In the genomic region with DNA sequence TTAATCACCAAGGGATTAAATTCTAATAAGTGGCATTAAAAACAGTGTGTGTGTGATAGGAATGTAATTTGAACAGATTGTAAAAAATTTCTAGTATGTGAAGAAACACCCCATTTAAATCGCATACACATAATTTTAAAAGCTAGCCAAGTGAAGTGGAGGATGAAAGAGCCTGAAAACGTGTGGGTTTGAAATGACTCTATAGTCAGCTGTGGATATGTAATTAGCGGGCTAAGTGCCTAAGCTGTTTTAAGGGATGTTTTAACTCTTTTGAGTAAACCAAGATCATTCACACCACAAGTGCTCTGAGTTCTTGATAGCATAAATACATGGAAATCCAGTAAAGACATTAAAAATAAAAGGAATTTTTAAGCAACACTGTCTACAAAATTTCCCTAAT, we compare ENCODE assay signal across 18 mouse cellular contexts.
"Had no signal": no experiment of that assay in that cellular context is flagged by ENCODE, and none has a peak within 500 bp of the region (broad histone marks: within the 10 kb centered on the region; RNA-seq: fewer than 3 reads in every experiment).

No protein-coding gene starts in this region.

- H3K27me3 ChIP-seq: liver, embryonic 13.5 days; midbrain, embryonic 15.5 days; neural tube, embryonic 12.5 days; neural tube, embryonic 15.5 days; stomach, embryonic 15.5 days had no signal

- H3K9ac ChIP-seq: liver, embryonic 13.5 days; midbrain, embryonic 15.5 days; neural tube, embryonic 12.5 days; neural tube, embryonic 15.5 days; stomach, embryonic 15.5 days had no signal

- H3K4me1 ChIP-seq: liver, embryonic 13.5 days; midbrain, embryonic 15.5 days; neural tube, embryonic 12.5 days; neural tube, embryonic 15.5 days; stomach, embryonic 15.5 days had no signal

- H3K27ac ChIP-seq: left cerebral cortex, adult 2 months; liver, embryonic 13.5 days; midbrain, embryonic 15.5 days; neural tube, embryonic 12.5 days; neural tube, embryonic 15.5 days; stomach, embryonic 15.5 days had no signal

- ATAC-seq: midbrain, embryonic 15.5 days had no signal

- H3K4me3 ChIP-seq: left cerebral cortex, adult 2 months; liver, embryonic 13.5 days; midbrain, embryonic 15.5 days; neural tube, embryonic 12.5 days; neural tube, embryonic 15.5 days; stomach, embryonic 15.5 days had no signal

- H3K36me3 ChIP-seq: liver, embryonic 13.5 days; midbrain, embryonic 15.5 days; neural tube, embryonic 12.5 days; neural tube, embryonic 15.5 days; stomach, embryonic 15.5 days had no signal

- DNase-seq: kidney, postnatal 10 days; kidney, postnatal 36 days; layer of hippocampus, postnatal 36 days; liver, embryonic 13.5 days; lung, adult 2 months; lung, postnatal 14 days; lung, postnatal 4 days; right cerebral cortex, adult 18-20 months; right cerebral cortex, postnatal 25 days; spleen, adult 18-20 months; thymus, adult 18-20 months; thymus, postnatal 36 days had no signal

- H3K4me2 ChIP-seq: liver, embryonic 13.5 days; midbrain, embryonic 11.5 days; midbrain, embryonic 15.5 days; neural tube, embryonic 12.5 days; neural tube, embryonic 15.5 days; stomach, embryonic 15.5 days had no signal

- H3K9me3 ChIP-seq: liver, embryonic 13.5 days; midbrain, embryonic 15.5 days; neural tube, embryonic 12.5 days; neural tube, embryonic 15.5 days; stomach, embryonic 15.5 days had no signal
